Mouse (Mus musculus): ENCODE measurements at regions not wholly inside any gene's neighbourhood (a gene's known extent, or its start where the extent isn't known, plus 50 kb on each side); places are given as distances from the start of the nearest gene placed in this dataset.
"Not testable (repeated sequence)": the region's sequence is repeated elsewhere in the genome, so short reads cannot be mapped to it uniquely, and the experiment has no call there.

- H3K9ac ChIP-seq (ENCODE audit: low read depth, low read length), result no peak overlapping the region
- no peak overlapping the region for H3K27ac ChIP-seq (ENCODE audit: low read length)
- H3K9me3 ChIP-seq (ENCODE audit: control insufficient read depth, low read length), result no peaks in the 10 kb centered on the region
- H3K4me2 ChIP-seq (ENCODE audit: low read depth, low read length), result no peak overlapping the region
- no peaks in the 10 kb centered on the region for H3K27me3 ChIP-seq (replicated peaks; ENCODE audit: control insufficient read depth, insufficient read depth, low read length)
- H3K4me3 ChIP-seq (ENCODE audit: low read length), result no peak overlapping the region
- no peak for ATAC-seq
- WGBS, result 60% methylated on average over 2 of the region's 2 CpGs
- H3K4me1 ChIP-seq (ENCODE audit: control insufficient read depth, insufficient read depth, low read length), result no peaks in the 10 kb centered on the region
- H3K36me3 ChIP-seq (ENCODE audit: control insufficient read depth, insufficient read depth, low read length), result no peaks in the 10 kb centered on the region
Observed at GRCm38 (mm10) chr1:4608824-4609223, 198.9 kb upstream of the Gm37988 start.

GRCm38 (mm10) chr1:4613305-4613704, 194.4 kb upstream of the Gm37988 start:
- H3K9ac ChIP-seq (ENCODE audit: low read depth, low read length), result no peak overlapping the region
- no peaks in the 10 kb centered on the region for H3K27me3 ChIP-seq (replicated peaks; ENCODE audit: control insufficient read depth, insufficient read depth, low read length)
- no peak overlapping the region for H3K4me2 ChIP-seq (ENCODE audit: low read depth, low read length)
- no peaks in the 10 kb centered on the region for H3K9me3 ChIP-seq (ENCODE audit: control insufficient read depth, low read length)
- WGBS, result 55% methylated on average over 4 of the region's 4 CpGs
- no peak overlapping the region for H3K27ac ChIP-seq (ENCODE audit: low read length)
- no peak overlapping the region for H3K4me3 ChIP-seq (ENCODE audit: low read length)
- no peaks in the 10 kb centered on the region for H3K36me3 ChIP-seq (ENCODE audit: control insufficient read depth, insufficient read depth, low read length)
- H3K4me1 ChIP-seq (ENCODE audit: control insufficient read depth, insufficient read depth, low read length), result no peaks in the 10 kb centered on the region
- ATAC-seq, result no peak

GRCm38 (mm10) chr1:4615286-4615685, 192.4 kb upstream of the Gm37988 start:
- Histone ChIP-seq H3K36me3 (ENCODE audit: control insufficient read depth, insufficient read depth, low read length) (no peaks in the 10 kb centered on the region), H3K4me3 (ENCODE audit: low read length) (no peak overlapping the region), H3K4me1 (ENCODE audit: control insufficient read depth, insufficient read depth, low read length) (no peaks in the 10 kb centered on the region), H3K4me2 (ENCODE audit: low read depth, low read length) (no peak overlapping the region), H3K27ac (ENCODE audit: low read length) (no peak overlapping the region), H3K9me3 (ENCODE audit: control insufficient read depth, low read length) (no peaks in the 10 kb centered on the region), H3K27me3 (replicated peaks; ENCODE audit: control insufficient read depth, insufficient read depth, low read length) (no peaks in the 10 kb centered on the region), H3K9ac (ENCODE audit: low read depth, low read length) (no peak overlapping the region)
- no peak for ATAC-seq
- WGBS, result 88% methylated on average over 1 of the region's 1 CpGs

GRCm38 (mm10) chr1:4617479-4617878, 190.2 kb upstream of the Gm37988 start:
- Histone ChIP-seq H3K9ac (ENCODE audit: low read depth, low read length) (no peak overlapping the region), H3K27ac (ENCODE audit: low read length) (no peak overlapping the region), H3K9me3 (ENCODE audit: control insufficient read depth, low read length) (no peaks in the 10 kb centered on the region), H3K4me2 (ENCODE audit: low read depth, low read length) (no peak overlapping the region), H3K36me3 (ENCODE audit: control insufficient read depth, insufficient read depth, low read length) (no peaks in the 10 kb centered on the region), H3K27me3 (replicated peaks; ENCODE audit: control insufficient read depth, insufficient read depth, low read length) (no peaks in the 10 kb centered on the region), H3K4me1 (ENCODE audit: control insufficient read depth, insufficient read depth, low read length) (no peaks in the 10 kb centered on the region), H3K4me3 (ENCODE audit: low read length) (no peak overlapping the region)
- no peak for ATAC-seq
- WGBS, result 67% methylated on average over 10 of the region's 10 CpGs

DNA sequence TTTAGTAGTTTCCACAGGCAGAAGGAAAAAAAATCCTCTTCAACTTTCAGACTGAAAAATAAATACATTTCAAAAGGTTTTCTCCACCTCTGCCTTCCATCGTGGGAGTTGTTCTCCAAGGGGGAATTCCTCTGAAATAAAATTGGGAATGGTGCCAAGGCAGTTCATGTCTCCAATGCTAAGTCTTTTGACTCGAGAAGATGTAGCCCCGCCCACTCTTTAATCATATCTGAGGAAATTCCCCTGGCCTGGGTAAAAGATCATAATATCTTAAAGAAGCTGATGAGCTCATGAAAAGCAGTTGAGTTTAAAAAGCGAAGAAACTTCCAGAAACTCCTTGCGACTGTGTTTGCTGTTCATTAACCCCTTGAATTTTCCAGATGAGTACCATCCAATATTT, 185.3 kb upstream of the Gm37988 start:
- no peak for ATAC-seq
- Histone ChIP-seq H3K27ac (ENCODE audit: low read length) (no peak overlapping the region), H3K4me2 (ENCODE audit: low read depth, low read length) (no peak overlapping the region), H3K4me3 (ENCODE audit: low read length) (no peak overlapping the region), H3K27me3 (replicated peaks; ENCODE audit: control insufficient read depth, insufficient read depth, low read length) (no peaks in the 10 kb centered on the region), H3K9me3 (ENCODE audit: control insufficient read depth, low read length) (no peaks in the 10 kb centered on the region), H3K36me3 (ENCODE audit: control insufficient read depth, insufficient read depth, low read length) (no peaks in the 10 kb centered on the region), H3K9ac (ENCODE audit: low read depth, low read length) (no peak overlapping the region), H3K4me1 (ENCODE audit: control insufficient read depth, insufficient read depth, low read length) (no peaks in the 10 kb centered on the region)
- 52% methylated on average over 5 of the region's 5 CpGs for WGBS

DNA sequence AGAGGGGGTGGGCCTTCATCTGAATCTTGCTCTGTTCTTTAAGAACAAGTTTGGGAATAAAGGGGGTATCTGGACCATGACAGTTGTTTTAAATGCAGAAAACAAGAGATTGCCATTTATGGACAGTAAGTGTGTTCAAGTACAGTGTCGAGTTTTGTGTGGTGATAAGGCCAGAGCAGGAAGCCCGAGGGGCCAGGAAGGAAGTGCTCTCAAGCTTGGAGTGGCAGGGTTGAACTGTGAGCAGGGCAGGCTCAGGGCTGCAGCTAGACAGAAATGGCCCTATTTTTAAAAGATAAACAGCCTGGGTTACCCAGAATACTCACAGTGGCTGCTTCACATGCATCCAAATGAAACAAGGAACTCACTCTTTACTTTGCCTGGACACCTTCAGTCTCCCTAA, 184.4 kb upstream of the Gm37988 start:
- Histone ChIP-seq H3K4me2 (ENCODE audit: low read depth, low read length) (no peak overlapping the region), H3K27ac (ENCODE audit: low read length) (no peak overlapping the region), H3K27me3 (replicated peaks; ENCODE audit: control insufficient read depth, insufficient read depth, low read length) (no peaks in the 10 kb centered on the region), H3K36me3 (ENCODE audit: control insufficient read depth, insufficient read depth, low read length) (no peaks in the 10 kb centered on the region), H3K4me1 (ENCODE audit: control insufficient read depth, insufficient read depth, low read length) (no peaks in the 10 kb centered on the region), H3K9me3 (ENCODE audit: control insufficient read depth, low read length) (no peaks in the 10 kb centered on the region), H3K4me3 (ENCODE audit: low read length) (no peak overlapping the region), H3K9ac (ENCODE audit: low read depth, low read length) (no peak overlapping the region)
- 53% methylated on average over 2 of the region's 2 CpGs for WGBS
- no peak for ATAC-seq

- Histone ChIP-seq H3K36me3 (ENCODE audit: control insufficient read depth, insufficient read depth, low read length) (no peaks in the 10 kb centered on the region), H3K9ac (ENCODE audit: low read depth, low read length) (no peak overlapping the region), H3K27me3 (replicated peaks; ENCODE audit: control insufficient read depth, insufficient read depth, low read length) (no peaks in the 10 kb centered on the region), H3K4me2 (ENCODE audit: low read depth, low read length) (no peak overlapping the region), H3K27ac (ENCODE audit: low read length) (no peak overlapping the region), H3K9me3 (ENCODE audit: control insufficient read depth, low read length) (no peaks in the 10 kb centered on the region), H3K4me3 (ENCODE audit: low read length) (no peak overlapping the region), H3K4me1 (ENCODE audit: control insufficient read depth, insufficient read depth, low read length) (no peaks in the 10 kb centered on the region)
- 32% methylated on average over 7 of the region's 7 CpGs for WGBS
- ATAC-seq, result no peak
Observed at GRCm38 (mm10) chr1:4653937-4654336, 153.8 kb upstream of the Gm37988 start.

GRCm38 (mm10) chr1:4655252-4655651, 152.4 kb upstream of the Gm37988 start:
- H3K27me3 ChIP-seq (replicated peaks; ENCODE audit: control insufficient read depth, insufficient read depth, low read length), result no peaks in the 10 kb centered on the region
- H3K9me3 ChIP-seq (ENCODE audit: control insufficient read depth, low read length), result no peaks in the 10 kb centered on the region
- no peak overlapping the region for H3K27ac ChIP-seq (ENCODE audit: low read length)
- H3K36me3 ChIP-seq (ENCODE audit: control insufficient read depth, insufficient read depth, low read length), result no peaks in the 10 kb centered on the region
- ATAC-seq, result no peak
- H3K4me2 ChIP-seq (ENCODE audit: low read depth, low read length), result no peak overlapping the region
- no peak overlapping the region for H3K4me3 ChIP-seq (ENCODE audit: low read length)
- H3K9ac ChIP-seq (ENCODE audit: low read depth, low read length), result no peak overlapping the region
- H3K4me1 ChIP-seq (ENCODE audit: control insufficient read depth, insufficient read depth, low read length), result no peaks in the 10 kb centered on the region

DNA sequence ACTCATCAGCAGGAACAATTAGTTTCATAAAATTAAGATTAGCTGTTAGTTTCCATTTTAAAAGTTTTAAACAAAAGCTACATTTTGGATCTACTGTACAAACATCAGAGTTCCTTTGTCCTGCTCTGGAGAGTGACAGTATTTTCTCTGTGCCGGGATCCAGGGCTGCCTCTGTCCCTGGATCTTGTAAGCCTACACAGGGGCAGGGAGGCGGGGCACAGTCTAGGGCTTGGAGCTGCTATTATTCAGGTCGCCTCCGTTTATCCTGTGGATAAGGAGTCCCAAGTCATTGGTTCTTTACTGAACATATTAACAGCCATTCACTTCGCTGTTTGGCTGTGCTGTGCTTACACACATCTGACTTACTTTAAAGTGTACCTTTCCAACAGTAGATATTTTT, 150.8 kb upstream of the Gm37988 start:
- ATAC-seq, result no peak
- Histone ChIP-seq H3K9me3 (ENCODE audit: control insufficient read depth, low read length) (no peaks in the 10 kb centered on the region), H3K4me2 (ENCODE audit: low read depth, low read length) (no peak overlapping the region), H3K4me1 (ENCODE audit: control insufficient read depth, insufficient read depth, low read length) (no peaks in the 10 kb centered on the region), H3K36me3 (ENCODE audit: control insufficient read depth, insufficient read depth, low read length) (no peaks in the 10 kb centered on the region), H3K4me3 (ENCODE audit: low read length) (no peak overlapping the region), H3K27ac (ENCODE audit: low read length) (no peak overlapping the region), H3K27me3 (replicated peaks; ENCODE audit: control insufficient read depth, insufficient read depth, low read length) (no peaks in the 10 kb centered on the region), H3K9ac (ENCODE audit: low read depth, low read length) (no peak overlapping the region)
- WGBS, result 38% methylated on average over 5 of the region's 5 CpGs

- not testable (repeated sequence) for H3K36me3 ChIP-seq (ENCODE audit: control insufficient read depth, insufficient read depth, low read length); H3K4me2 ChIP-seq (ENCODE audit: low read depth, low read length); H3K9me3 ChIP-seq (ENCODE audit: control insufficient read depth, low read length); H3K27me3 ChIP-seq (replicated peaks; ENCODE audit: control insufficient read depth, insufficient read depth, low read length); H3K4me1 ChIP-seq (ENCODE audit: control insufficient read depth, insufficient read depth, low read length); ATAC-seq; H3K4me3 ChIP-seq (ENCODE audit: low read length); H3K27ac ChIP-seq (ENCODE audit: low read length); H3K9ac ChIP-seq (ENCODE audit: low read depth, low read length)
- 77% methylated on average over 7 of the region's 7 CpGs for WGBS
Observed at GRCm38 (mm10) chr1:4660081-4660480, 147.6 kb upstream of the Gm37988 start.

Measured in intestine, embryonic 16.5 days (tissue).